In genomic region chr1:164821821-164822220, GRCm38 (mm10) we compare ENCODE assay signal across 27 mouse cellular contexts. TPM values are rescaled to one million over a fixed set of nuclear protein-coding genes. Genes with fewer than 3 reads are reported as not detected.
DNase-seq lines count a peak whose midpoint lies in the region; ATAC-seq and TF ChIP-seq lines count a peak whose summit lies in the region.
"Had no signal": no experiment of that assay in that cellular context is flagged by ENCODE, and none has a peak within 500 bp of the region (broad histone marks: within the 10 kb centered on the region; RNA-seq: fewer than 3 reads in every experiment).

No protein-coding gene starts in this region.

- H3K4me2 ChIP-seq in midbrain, embryonic 11.5 days, result no peak overlapping the region
- H3K4me2 ChIP-seq in midbrain, postnatal 0 days (ENCODE audit: low read depth, low read length, poor library complexity, severe bottlenecking), result no peak overlapping the region
- no peak overlapping the region for H3K4me2 ChIP-seq in midbrain, embryonic 14.5 days (ENCODE audit: low read length)
- no peak overlapping the region for H3K4me2 ChIP-seq in liver, postnatal 0 days (ENCODE audit: low read depth, low read length)
- H3K4me2 ChIP-seq: embryonic facial prominence, embryonic 15.5 days; limb, embryonic 13.5 days; liver, embryonic 12.5 days had no signal

- H3K4me1 ChIP-seq in midbrain, embryonic 11.5 days (ENCODE audit: control insufficient read depth, insufficient read depth, low read length), result no peaks in the 10 kb centered on the region
- no peaks in the 10 kb centered on the region for H3K4me1 ChIP-seq in midbrain, postnatal 0 days (ENCODE audit: insufficient read depth, low read length)
- H3K4me1 ChIP-seq in midbrain, embryonic 14.5 days (ENCODE audit: control insufficient read depth, insufficient read depth, low read length), result peaks cover 4% of the 10 kb centered on the region; the same call in 1 of the 2 replicates
- H3K4me1 ChIP-seq in liver, postnatal 0 days (ENCODE audit: insufficient read depth), result no peaks in the 10 kb centered on the region
- H3K4me1 ChIP-seq: embryonic facial prominence, embryonic 15.5 days; limb, embryonic 13.5 days; liver, embryonic 12.5 days had no signal

- no peak overlapping the region for H3K9ac ChIP-seq in midbrain, embryonic 11.5 days (ENCODE audit: low read length)
- no peak overlapping the region for H3K9ac ChIP-seq in midbrain, postnatal 0 days (replicated peaks; ENCODE audit: low read length, poor library complexity, severe bottlenecking)
- no peak overlapping the region for H3K9ac ChIP-seq in midbrain, embryonic 14.5 days (replicated peaks; ENCODE audit: low read length)
- no peak overlapping the region for H3K9ac ChIP-seq in liver, postnatal 0 days (replicated peaks)
- H3K9ac ChIP-seq: embryonic facial prominence, embryonic 15.5 days; limb, embryonic 13.5 days; liver, embryonic 12.5 days had no signal

- no peak; the same call in 1 of the 2 replicates for ATAC-seq in midbrain, embryonic 11.5 days (ENCODE audit: low FRiP score)
- ATAC-seq in midbrain, postnatal 0 days (ENCODE audit: low FRiP score), result no peak
- ATAC-seq in common myeloid progenitor, adult 5-6 weeks (replicated peaks; ENCODE audit: low read depth, poor library complexity, severe bottlenecking), result peak; percentile 78
- ATAC-seq in midbrain, embryonic 14.5 days (ENCODE audit: low FRiP score, low TSS enrichment), result peak; percentile 62
- ATAC-seq in liver, postnatal 0 days, result no peak
- ATAC-seq: forebrain, embryonic 14.5 days; intestine, postnatal 0 days; liver, embryonic 12.5 days had no signal

- intact Hi-C loops in gastrocnemius, adult 2 months (cut with DNase I), result no loop called here
- intact Hi-C loops in gastrocnemius, postnatal 36 days (cut with DNase I), result no loop called here

- peak overlapping the region; percentile 60 for H3K27ac ChIP-seq in gastrocnemius, adult 2 months
- no peak overlapping the region for H3K27ac ChIP-seq in midbrain, embryonic 11.5 days (ENCODE audit: low read depth, low read length)
- no peak overlapping the region for H3K27ac ChIP-seq in midbrain, postnatal 0 days (ENCODE audit: low read depth, low read length)
- no peak overlapping the region for H3K27ac ChIP-seq in midbrain, embryonic 14.5 days (replicated peaks; ENCODE audit: low read depth, low read length)
- H3K27ac ChIP-seq in liver, postnatal 0 days (ENCODE audit: low read depth), result no peak overlapping the region
- H3K27ac ChIP-seq: embryonic facial prominence, embryonic 15.5 days; heart, adult 2 months; limb, embryonic 13.5 days; liver, embryonic 12.5 days had no signal

- H3K27me3 ChIP-seq in midbrain, embryonic 11.5 days (ENCODE audit: control insufficient read depth, insufficient read depth, low read length), result no peaks in the 10 kb centered on the region
- no peaks in the 10 kb centered on the region for H3K27me3 ChIP-seq in midbrain, postnatal 0 days (ENCODE audit: insufficient read depth, low read length)
- no peaks in the 10 kb centered on the region for H3K27me3 ChIP-seq in midbrain, embryonic 14.5 days (ENCODE audit: control insufficient read depth, insufficient read depth, low read length)
- no peaks in the 10 kb centered on the region for H3K27me3 ChIP-seq in liver, postnatal 0 days (ENCODE audit: insufficient read depth, low read length)
- H3K27me3 ChIP-seq: embryonic facial prominence, embryonic 15.5 days; limb, embryonic 13.5 days; liver, embryonic 12.5 days had no signal

- no peak overlapping the region for H3K4me3 ChIP-seq in gastrocnemius, adult 2 months
- H3K4me3 ChIP-seq in midbrain, embryonic 11.5 days (ENCODE audit: low read depth, low read length), result no peak overlapping the region
- no peak overlapping the region for H3K4me3 ChIP-seq in midbrain, postnatal 0 days (ENCODE audit: low read depth, low read length)
- H3K4me3 ChIP-seq in midbrain, embryonic 14.5 days (replicated peaks; ENCODE audit: low read depth, low read length), result no peak overlapping the region
- no peak overlapping the region for H3K4me3 ChIP-seq in liver, postnatal 0 days (ENCODE audit: low read depth, low read length)
- H3K4me3 ChIP-seq: embryonic facial prominence, embryonic 15.5 days; heart, adult 2 months; limb, embryonic 13.5 days; liver, embryonic 12.5 days; myocyte had no signal

- DNase-seq in gastrocnemius, adult 2 months, result no peak
- DNase-seq in gastrocnemius, postnatal 36 days, result no peak
- peak; percentile 73 for DNase-seq in midbrain, embryonic 11.5 days (ENCODE audit: low spot score, missing footprints)
- no peak for DNase-seq in midbrain, postnatal 0 days (ENCODE audit: low spot score)
- DNase-seq in midbrain, embryonic 14.5 days, result peak; percentile 60
- DNase-seq in liver, postnatal 0 days, result no peak
- no peak for DNase-seq in urinary bladder, postnatal 25 days (ENCODE audit: low spot score)
- DNase-seq: adrenal gland, adult 8-10 months; cerebellum, adult 2 months; cerebellum, postnatal 36 days; gastrocnemius, postnatal 25 days; heart, adult 2 months; kidney, postnatal 4 days; lung, adult 2 months; lung, postnatal 14 days; spleen, adult 18-20 months had no signal

- H3K9me3 ChIP-seq in midbrain, embryonic 11.5 days (ENCODE audit: control insufficient read depth, low read length), result no peaks in the 10 kb centered on the region
- no peaks in the 10 kb centered on the region for H3K9me3 ChIP-seq in midbrain, postnatal 0 days (ENCODE audit: low read length)
- H3K9me3 ChIP-seq in midbrain, embryonic 14.5 days (ENCODE audit: control insufficient read depth, low read length), result no peaks in the 10 kb centered on the region
- no peaks in the 10 kb centered on the region for H3K9me3 ChIP-seq in liver, postnatal 0 days (ENCODE audit: low read length)
- H3K9me3 ChIP-seq: embryonic facial prominence, embryonic 15.5 days; limb, embryonic 13.5 days; liver, embryonic 12.5 days had no signal

- no peak for TF ChIP-seq EP300 in liver, postnatal 0 days (IDR thresholded peaks at IDR 0.05; ENCODE audit: low read depth)

- 78% methylated on average over 3 of the region's 3 CpGs for WGBS in midbrain, embryonic 11.5 days
- WGBS in midbrain, postnatal 0 days, result 41% methylated on average over 3 of the region's 3 CpGs
- WGBS in midbrain, embryonic 14.5 days, result 38% methylated on average over 3 of the region's 3 CpGs
- 69% methylated on average over 3 of the region's 3 CpGs for WGBS in liver, postnatal 0 days (ENCODE audit: insufficient replicate concordance)

- TF ChIP-seq CTCF in gastrocnemius, adult 2 months (IDR thresholded peaks at IDR 0.05), result no peak
- TF ChIP-seq CTCF in midbrain, postnatal 0 days (IDR thresholded peaks at IDR 0.05), result no peak
- no peak for TF ChIP-seq CTCF in liver, postnatal 0 days (IDR thresholded peaks at IDR 0.05; ENCODE audit: low read depth)

- no peaks in the 10 kb centered on the region for H3K36me3 ChIP-seq in midbrain, embryonic 11.5 days (ENCODE audit: control insufficient read depth, insufficient read depth, low read length)
- H3K36me3 ChIP-seq in midbrain, postnatal 0 days (ENCODE audit: insufficient read depth, low read length), result no peaks in the 10 kb centered on the region
- no peaks in the 10 kb centered on the region for H3K36me3 ChIP-seq in midbrain, embryonic 14.5 days (ENCODE audit: control insufficient read depth, insufficient read depth, low read length)
- no peaks in the 10 kb centered on the region for H3K36me3 ChIP-seq in liver, postnatal 0 days (replicated peaks; ENCODE audit: insufficient read depth, low read length)
- H3K36me3 ChIP-seq: embryonic facial prominence, embryonic 15.5 days; limb, embryonic 13.5 days; liver, embryonic 12.5 days had no signal

RNA-seq across cellular contexts. Expression of gene Dpt, which starts 25.4 kb away (rescaled TPM):
- 10 to 100 TPM; 42.5 to 58.4 TPM for total RNA-seq in gastrocnemius, adult 2 months (2021)
- total RNA-seq in gastrocnemius, postnatal 36 days (2021), result 10 to 100 TPM; 48.2 to 49.4 TPM
- polyA plus RNA-seq in midbrain, embryonic 11.5 days (2014; fragmentation: Nextera tagmentation; extraction: Ambion mirVana), result not detected in 2 replicates
- total RNA-seq in midbrain, postnatal 0 days (2014; rRNA removed), result 0.52 and 1.2 TPM in 2 replicates
- polyA plus RNA-seq in midbrain, postnatal 0 days (2015; fragmentation: Nextera tagmentation; extraction: Ambion mirVana), result 0.52 and 0.72 TPM in 2 replicates
- not detected in 2 replicates for total RNA-seq in common myeloid progenitor, adult 5-6 weeks (2017)
- polyA plus RNA-seq in midbrain, embryonic 14.5 days (2014; fragmentation: Nextera tagmentation; extraction: Ambion mirVana), result not detected in 2 replicates
- 0.58 and 1.6 TPM in 2 replicates for polyA plus RNA-seq in liver, postnatal 0 days (2015; fragmentation: Nextera tagmentation; extraction: Ambion mirVana)
- total RNA-seq: megakaryocyte-erythroid progenitor cell, adult 5-6 weeks; MEL had no signal
- polyA plus RNA-seq: forebrain, embryonic 14.5 days; kidney, embryonic 14.5 days; liver, embryonic 12.5 days; neural tube, embryonic 14.5 days had no signal

Comparison
In these comparisons a context has a peak if more than half of its experiments do, and no peak if none do; other contexts are left out.
1. DNase-seq: peak in midbrain, embryonic 11.5 days (single experiment) and midbrain, embryonic 14.5 days (single experiment); none in gastrocnemius, adult 2 months (single experiment), gastrocnemius, postnatal 36 days (0 of 2), midbrain, postnatal 0 days (single experiment), liver, postnatal 0 days (single experiment) and urinary bladder, postnatal 25 days (single experiment).
2. ATAC-seq: peak in common myeloid progenitor, adult 5-6 weeks (single experiment) and midbrain, embryonic 14.5 days (single experiment); none in midbrain, embryonic 11.5 days (single experiment), midbrain, postnatal 0 days (single experiment) and liver, postnatal 0 days (single experiment).
3. RNA of gene Dpt, which starts 25.4 kb away (total RNA-seq): 42.5 to 58.4 TPM in gastrocnemius, adult 2 months and 48.2 to 49.4 TPM in gastrocnemius, postnatal 36 days; 0.52 to 1.2 TPM in midbrain, postnatal 0 days and not detected in common myeloid progenitor, adult 5-6 weeks; every median in the first group is over 10 times any median in the second.